Comparison of ENCODE assay signal across 15 mouse cellular contexts in genomic region chr13:34727060-34727459, GRCm38 (mm10). TPM values are rescaled to one million over a fixed set of nuclear protein-coding genes. Genes with fewer than 3 reads are reported as not detected.
A peak's percentile ranks its signal among the peaks of the same experiment; 100 is the strongest.
DNase-seq lines count a peak whose midpoint lies in the region; ATAC-seq and TF ChIP-seq lines count a peak whose summit lies in the region.
"Had no signal": no experiment of that assay in that cellular context is flagged by ENCODE, and none has a peak within 500 bp of the region (broad histone marks: within the 10 kb centered on the region; RNA-seq: fewer than 3 reads in every experiment).

No protein-coding gene starts in this region.

- H3K4me3 ChIP-seq in hindbrain, embryonic 12.5 days, result no peak overlapping the region
- no peak overlapping the region for H3K4me3 ChIP-seq in hindbrain, embryonic 16.5 days (ENCODE audit: low read length)
- H3K4me3 ChIP-seq in lung, postnatal 0 days (ENCODE audit: low read depth, low read length), result no peak overlapping the region
- no peak overlapping the region for H3K4me3 ChIP-seq in hindbrain, postnatal 0 days (ENCODE audit: low read length)
- no peak overlapping the region for H3K4me3 ChIP-seq in neural tube, embryonic 15.5 days (replicated peaks)
- H3K4me3 ChIP-seq: forebrain, embryonic 13.5 days had no signal

- WGBS in hindbrain, embryonic 12.5 days, result 91% methylated on average over 2 of the region's 2 CpGs
- WGBS in hindbrain, embryonic 16.5 days, result 96% methylated on average over 2 of the region's 2 CpGs
- WGBS in lung, postnatal 0 days, result 94% methylated on average over 2 of the region's 2 CpGs
- WGBS in hindbrain, postnatal 0 days, result 96% methylated on average over 2 of the region's 2 CpGs
- 93% methylated on average over 2 of the region's 2 CpGs for WGBS in neural tube, embryonic 15.5 days

- DNase-seq in lung, postnatal 0 days (ENCODE audit: low spot score), result no peak
- DNase-seq in lung, postnatal 4 days, result no peak
- no peak for DNase-seq in hindbrain, postnatal 0 days (ENCODE audit: low spot score)
- no peak for DNase-seq in c-Kit-positive CD71-positive TER-119-positive erythroid progenitor cells, embryonic 14.5 days (ENCODE audit: low spot score)
- DNase-seq: gastrocnemius, postnatal 10 days; kidney, adult 8-10 months; right cerebral cortex, postnatal 4 days had no signal

- peaks cover 18% of the 10 kb centered on the region for H3K4me1 ChIP-seq in hindbrain, embryonic 12.5 days
- peaks cover 7% of the 10 kb centered on the region for H3K4me1 ChIP-seq in hindbrain, embryonic 16.5 days (ENCODE audit: control insufficient read depth, insufficient read depth, low read depth, low read length)
- H3K4me1 ChIP-seq in lung, postnatal 0 days (ENCODE audit: insufficient read depth, low read depth, low read length), result peaks cover 13% of the 10 kb centered on the region; the same call in 1 of the 2 replicates
- H3K4me1 ChIP-seq in hindbrain, postnatal 0 days (ENCODE audit: insufficient read depth, low read length), result peaks cover 11% of the 10 kb centered on the region; the same call in 1 of the 2 replicates
- peaks cover 17% of the 10 kb centered on the region for H3K4me1 ChIP-seq in neural tube, embryonic 15.5 days

- TF ChIP-seq EP300 in lung, postnatal 0 days (IDR thresholded peaks at IDR 0.05), result no peak

- H3K9me3 ChIP-seq in hindbrain, embryonic 12.5 days (replicated peaks), result no peaks in the 10 kb centered on the region; the same call in 1 of the 2 replicates
- H3K9me3 ChIP-seq in hindbrain, embryonic 16.5 days (ENCODE audit: control insufficient read depth, low read length), result no peaks in the 10 kb centered on the region; the same call in 1 of the 2 replicates
- no peaks in the 10 kb centered on the region for H3K9me3 ChIP-seq in lung, postnatal 0 days (ENCODE audit: low read length)
- no peaks in the 10 kb centered on the region for H3K9me3 ChIP-seq in hindbrain, postnatal 0 days (ENCODE audit: low read length)
- H3K9me3 ChIP-seq in neural tube, embryonic 15.5 days (replicated peaks), result no peaks in the 10 kb centered on the region
- H3K9me3 ChIP-seq: forebrain, embryonic 13.5 days had no signal

- H3K4me2 ChIP-seq in hindbrain, embryonic 12.5 days (replicated peaks), result no peak overlapping the region
- no peak overlapping the region for H3K4me2 ChIP-seq in hindbrain, embryonic 16.5 days (ENCODE audit: low read length)
- H3K4me2 ChIP-seq in lung, postnatal 0 days (replicated peaks; ENCODE audit: low read depth, low read length), result no peak overlapping the region
- H3K4me2 ChIP-seq in hindbrain, postnatal 0 days (ENCODE audit: low read depth, low read length), result no peak overlapping the region
- H3K4me2 ChIP-seq in neural tube, embryonic 15.5 days, result no peak overlapping the region
- H3K4me2 ChIP-seq: forebrain, embryonic 13.5 days had no signal

- H3K36me3 ChIP-seq in hindbrain, embryonic 12.5 days, result no peaks in the 10 kb centered on the region
- H3K36me3 ChIP-seq in hindbrain, embryonic 16.5 days (ENCODE audit: control insufficient read depth, insufficient read depth, low read length), result no peaks in the 10 kb centered on the region
- H3K36me3 ChIP-seq in lung, postnatal 0 days (ENCODE audit: insufficient read depth, low read length), result no peaks in the 10 kb centered on the region
- H3K36me3 ChIP-seq in hindbrain, postnatal 0 days (ENCODE audit: insufficient read depth, low read length), result no peaks in the 10 kb centered on the region
- H3K36me3 ChIP-seq in neural tube, embryonic 15.5 days, result no peaks in the 10 kb centered on the region

- no peaks in the 10 kb centered on the region for H3K27me3 ChIP-seq in hindbrain, embryonic 12.5 days
- H3K27me3 ChIP-seq in hindbrain, embryonic 16.5 days (replicated peaks; ENCODE audit: control insufficient read depth, insufficient read depth, low read length), result no peaks in the 10 kb centered on the region
- no peaks in the 10 kb centered on the region for H3K27me3 ChIP-seq in lung, postnatal 0 days (replicated peaks; ENCODE audit: insufficient read depth, low read length)
- no peaks in the 10 kb centered on the region for H3K27me3 ChIP-seq in hindbrain, postnatal 0 days (ENCODE audit: insufficient read depth, low read length)
- H3K27me3 ChIP-seq in neural tube, embryonic 15.5 days (replicated peaks), result no peaks in the 10 kb centered on the region
- H3K27me3 ChIP-seq: forebrain, embryonic 13.5 days had no signal

- H3K27ac ChIP-seq in hindbrain, embryonic 12.5 days, result 0 out of 2 replicates have a peak overlapping the region, but pooled peaks have one; percentile 62
- H3K27ac ChIP-seq in hindbrain, embryonic 16.5 days (ENCODE audit: low read depth, low read length), result no peak overlapping the region
- H3K27ac ChIP-seq in lung, postnatal 0 days (ENCODE audit: low read length), result peak overlapping the region; percentile 60; the same call in 1 of the 2 replicates
- H3K27ac ChIP-seq in hindbrain, postnatal 0 days, result no peak overlapping the region
- H3K27ac ChIP-seq in neural tube, embryonic 15.5 days (replicated peaks), result no peak overlapping the region
- H3K27ac ChIP-seq: forebrain, embryonic 13.5 days had no signal

- no peak for TF ChIP-seq CTCF in lung, postnatal 0 days (IDR thresholded peaks at IDR 0.05)
- TF ChIP-seq CTCF in hindbrain, postnatal 0 days (IDR thresholded peaks at IDR 0.05; ENCODE audit: low read depth), result peak; percentile 19; the same call in 1 of the 2 replicates

- no peak overlapping the region for H3K9ac ChIP-seq in hindbrain, embryonic 12.5 days
- H3K9ac ChIP-seq in hindbrain, embryonic 16.5 days (ENCODE audit: low read depth, low read length), result no peak overlapping the region
- no peak overlapping the region for H3K9ac ChIP-seq in lung, postnatal 0 days (replicated peaks; ENCODE audit: low read depth)
- no peak overlapping the region; the same call in 1 of the 2 replicates for H3K9ac ChIP-seq in hindbrain, postnatal 0 days (replicated peaks; ENCODE audit: low read length)
- no peak overlapping the region for H3K9ac ChIP-seq in neural tube, embryonic 15.5 days (replicated peaks)
- H3K9ac ChIP-seq: forebrain, embryonic 13.5 days had no signal

- no peak for ATAC-seq in hindbrain, embryonic 12.5 days (ENCODE audit: low FRiP score)
- no peak for ATAC-seq in hindbrain, embryonic 16.5 days
- ATAC-seq in lung, postnatal 0 days, result no peak
- no peak for ATAC-seq in hindbrain, postnatal 0 days
- ATAC-seq in neural tube, embryonic 15.5 days (ENCODE audit: low FRiP score), result no peak
- ATAC-seq: forebrain, embryonic 13.5 days had no signal

RNA-seq across cellular contexts. Expression of gene Fam50b, which starts 7.6 kb away (rescaled TPM):
- polyA plus RNA-seq in hindbrain, embryonic 12.5 days (2016; fragmentation: Nextera tagmentation; extraction: Ambion mirVana), result 0.17 TPM in 1 of 2 replicates, not detected in the other
- not detected in 2 replicates for polyA plus RNA-seq in hindbrain, embryonic 16.5 days (2015; fragmentation: Nextera tagmentation; extraction: Ambion mirVana)
- polyA plus RNA-seq in lung, postnatal 0 days (2015; fragmentation: Nextera tagmentation; extraction: Ambion mirVana), result 0.10 and 0.11 TPM in 2 replicates
- total RNA-seq in hindbrain, postnatal 0 days (2014; rRNA removed), result not detected in 2 replicates
- polyA plus RNA-seq in hindbrain, postnatal 0 days (2015; fragmentation: Nextera tagmentation; extraction: Ambion mirVana), result 0.19 TPM in 1 of 2 replicates, not detected in the other
- not detected in 2 replicates for polyA plus RNA-seq in neural tube, embryonic 15.5 days (2015; fragmentation: Nextera tagmentation; extraction: Ambion mirVana)
- total RNA-seq: gastrocnemius, postnatal 10 days; layer of hippocampus, postnatal 14 days; megakaryocyte progenitor cell, adult 5-6 weeks; monocyte, adult 5-6 weeks had no signal
- polyA plus RNA-seq: forebrain, embryonic 13.5 days; liver, embryonic 11.5 days had no signal

Comparison
In these comparisons a context has a peak if more than half of its experiments do, and no peak if none do; other contexts are left out.
1. H3K27ac ChIP-seq: peak in hindbrain, embryonic 12.5 days (single experiment) and lung, postnatal 0 days (single experiment); none in hindbrain, embryonic 16.5 days (single experiment), hindbrain, postnatal 0 days (single experiment) and neural tube, embryonic 15.5 days (single experiment).